Mouse (Mus musculus) testis, postnatal 14 days (tissue): Measurements from ENCODE around the gene Dcaf12.

Experiments used
- DNase-seq: peaks from one replicate; pipeline ENCODE4 v3.0.0; 2021; ENCODE audit warnings: low spot score

The Dcaf12 gene

DNA sequence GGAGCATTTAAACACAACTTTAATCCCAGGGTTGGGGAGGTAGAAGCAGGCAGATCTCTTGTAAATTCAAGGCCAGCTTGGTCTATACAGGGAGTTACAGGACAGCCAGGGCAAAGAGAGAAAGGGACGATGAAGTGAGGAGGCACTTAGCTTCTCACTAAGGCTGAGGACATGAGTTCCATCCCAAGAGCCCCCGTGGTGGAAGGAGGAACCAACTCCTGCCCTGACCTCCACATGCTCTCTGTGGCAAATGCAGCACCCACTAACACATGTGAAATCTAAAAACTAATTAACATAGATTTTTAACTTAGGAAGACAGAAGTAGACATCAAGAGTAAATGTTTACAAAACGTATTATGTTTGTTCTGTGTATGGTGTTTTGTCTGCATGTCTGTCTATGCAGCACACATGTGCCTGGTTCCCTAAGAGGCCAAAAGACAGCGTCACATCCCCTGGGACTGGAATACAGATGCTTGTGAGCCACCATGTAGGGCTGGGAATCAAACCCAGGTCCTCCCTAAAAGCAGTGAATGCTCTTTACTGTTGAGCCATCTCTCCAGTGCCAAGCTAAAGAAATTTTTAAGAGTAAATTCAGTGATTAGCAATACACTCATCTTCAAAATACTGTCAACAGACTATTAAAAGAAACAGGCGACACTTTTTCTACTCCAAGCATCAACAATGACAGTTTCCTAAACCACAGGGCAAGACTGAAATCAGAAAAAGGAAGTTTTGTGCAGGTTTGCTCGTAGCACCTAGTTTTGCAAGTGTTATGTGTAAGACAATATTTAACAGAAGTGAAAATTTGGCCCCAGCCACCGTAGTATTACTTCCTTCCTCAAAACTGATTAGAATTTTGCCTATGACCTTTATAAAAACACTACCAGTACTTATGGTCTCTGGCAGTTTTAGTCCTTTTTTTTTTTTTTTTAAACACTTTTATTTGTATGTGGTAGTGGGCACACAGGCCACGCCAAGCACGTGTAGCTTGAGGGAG, 3.8 kb downstream of the Dcaf12 start:
- no peak for DNase-seq

DNA sequence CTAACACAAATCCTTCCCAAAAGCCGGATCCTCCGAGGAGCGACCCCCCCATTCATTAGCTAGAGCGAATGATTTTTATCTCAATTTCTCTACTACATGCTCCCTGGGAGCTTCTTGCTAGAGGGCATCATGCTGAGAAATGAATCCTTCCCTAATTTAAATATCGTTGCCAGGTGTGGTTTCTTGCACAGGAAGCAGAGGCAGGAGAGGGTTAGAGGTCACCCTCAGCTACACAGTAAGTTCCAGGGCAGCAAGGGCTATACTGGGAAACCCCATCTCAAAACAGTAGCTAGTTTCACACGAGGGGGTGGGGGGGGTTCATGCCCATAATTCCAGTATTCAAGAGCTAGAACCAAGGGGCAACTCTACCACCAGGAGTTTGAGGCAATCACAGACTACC, 7.3 kb downstream of the Dcaf12 start:
- DNase-seq: no peak

DNA sequence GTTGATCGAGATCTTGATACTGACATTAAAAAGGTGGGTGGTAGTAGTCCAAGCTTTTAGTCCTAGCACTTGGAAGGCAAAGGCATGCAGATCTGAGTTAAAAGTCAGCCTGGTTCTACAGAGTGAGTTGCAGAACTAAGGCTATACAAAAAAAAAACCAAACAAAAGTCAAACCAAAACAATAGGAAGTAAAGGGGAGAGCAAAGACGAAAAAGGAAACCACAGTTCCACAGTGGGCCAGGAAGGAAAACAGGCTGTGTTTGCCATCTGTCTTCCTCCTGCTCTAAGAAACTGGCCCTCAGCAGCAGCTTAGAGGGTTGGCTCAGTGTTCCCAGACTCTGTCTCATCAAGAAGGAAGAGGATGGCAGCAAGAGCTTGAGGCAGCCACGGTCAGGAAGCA, 10.4 kb downstream of the Dcaf12 start:
- no peak for DNase-seq

DNA sequence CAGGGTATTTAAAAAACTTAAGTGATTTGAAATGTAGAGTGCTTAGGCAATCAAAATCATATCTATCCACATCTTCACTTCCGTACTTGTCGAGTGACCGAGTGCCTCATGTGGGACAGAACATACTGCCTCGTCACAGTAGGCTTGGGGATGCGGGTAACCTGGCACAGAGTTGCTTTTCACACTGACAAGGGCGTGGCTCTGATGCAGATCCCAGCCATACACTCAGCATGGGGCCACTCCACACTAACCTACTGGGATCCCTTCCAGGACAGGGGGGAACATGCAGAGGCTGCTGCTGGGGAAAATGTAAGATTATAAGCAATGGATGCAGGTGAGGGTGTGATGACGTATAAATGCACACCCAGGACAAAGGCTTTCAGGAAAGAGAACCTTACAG, 11.0 kb downstream of the Dcaf12 start:
- no peak for DNase-seq

DNA sequence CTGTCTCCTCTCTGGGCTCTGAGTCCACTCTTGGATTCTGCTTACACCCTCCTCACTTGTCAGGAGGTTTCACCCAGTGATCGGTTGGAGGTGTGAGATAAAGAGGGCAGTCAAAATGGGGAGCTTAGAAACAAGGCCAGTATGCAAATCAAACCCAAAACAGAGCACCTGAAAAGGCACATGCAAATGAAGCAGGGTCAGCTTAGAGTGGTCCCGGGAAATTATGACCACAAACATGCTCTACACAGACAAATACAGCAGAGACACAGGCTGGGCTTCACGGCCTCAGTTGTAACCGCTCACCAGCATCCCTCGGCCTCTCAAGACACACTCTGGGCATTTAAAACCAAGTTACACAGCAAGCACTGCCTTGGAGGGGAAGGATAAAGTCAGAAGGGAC, 15.7 kb downstream of the Dcaf12 start:
- DNase-seq: no peak

DNA sequence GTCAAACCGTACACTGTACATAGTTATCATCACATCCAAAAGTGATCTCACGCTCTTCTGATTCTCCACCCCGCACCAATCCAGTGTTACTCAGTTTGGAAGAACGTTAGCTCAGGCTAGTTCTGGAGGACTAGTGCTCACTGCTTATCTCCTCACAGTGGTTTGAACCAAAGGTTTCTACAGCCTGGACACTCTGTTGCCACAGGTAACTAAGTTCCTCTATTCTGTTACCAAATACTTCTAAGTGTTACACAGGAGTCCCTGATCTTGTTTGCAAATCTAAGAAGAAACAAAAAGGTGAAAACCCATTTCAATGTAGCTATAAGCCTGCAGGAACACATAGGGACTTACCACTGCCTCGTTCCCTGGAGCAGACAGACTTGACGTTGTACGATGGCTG, 18.7 kb downstream of the Dcaf12 start:
- no peak for DNase-seq

DNA sequence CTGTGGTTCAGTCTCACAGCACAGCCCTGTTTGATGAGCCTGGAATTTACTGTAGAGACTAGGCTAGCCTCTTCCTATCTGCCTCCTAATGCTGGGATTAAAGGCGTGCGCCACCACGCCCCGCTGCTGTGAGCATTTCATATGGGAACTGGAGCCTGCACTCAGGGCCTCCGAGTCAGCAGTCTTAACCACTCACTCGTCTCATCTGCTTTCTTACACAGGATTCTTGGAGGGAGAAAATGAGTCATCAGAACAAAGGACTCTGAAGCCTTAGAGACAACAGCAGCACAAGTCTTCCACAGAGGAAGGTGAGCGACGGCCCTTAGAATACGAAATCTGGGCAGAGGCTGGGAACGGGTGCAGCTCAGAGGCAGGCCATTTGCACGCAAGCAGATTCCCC, 19.2 kb downstream of the Dcaf12 start:
- DNase-seq: no peak

DNA sequence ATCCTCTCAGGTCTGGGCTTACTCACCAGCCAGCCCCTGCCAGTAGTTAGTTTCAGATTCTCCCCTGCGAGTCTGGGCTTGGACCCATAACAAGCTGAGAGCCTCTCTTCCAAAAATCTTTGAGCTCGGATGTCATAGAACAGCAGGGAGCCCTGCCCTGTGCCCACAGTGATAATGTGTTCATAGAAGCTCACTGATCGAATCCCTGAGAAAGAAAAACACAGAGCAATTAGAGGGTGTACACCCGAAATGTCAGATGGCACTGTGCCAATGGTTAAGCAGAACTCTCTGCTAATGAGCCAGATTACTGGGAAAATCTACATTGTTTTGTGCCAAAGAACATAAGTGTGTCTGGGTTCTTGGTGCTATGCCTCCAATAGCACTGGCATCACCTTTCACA, 20.8 kb downstream of the Dcaf12 start:
- no peak for DNase-seq

DNA sequence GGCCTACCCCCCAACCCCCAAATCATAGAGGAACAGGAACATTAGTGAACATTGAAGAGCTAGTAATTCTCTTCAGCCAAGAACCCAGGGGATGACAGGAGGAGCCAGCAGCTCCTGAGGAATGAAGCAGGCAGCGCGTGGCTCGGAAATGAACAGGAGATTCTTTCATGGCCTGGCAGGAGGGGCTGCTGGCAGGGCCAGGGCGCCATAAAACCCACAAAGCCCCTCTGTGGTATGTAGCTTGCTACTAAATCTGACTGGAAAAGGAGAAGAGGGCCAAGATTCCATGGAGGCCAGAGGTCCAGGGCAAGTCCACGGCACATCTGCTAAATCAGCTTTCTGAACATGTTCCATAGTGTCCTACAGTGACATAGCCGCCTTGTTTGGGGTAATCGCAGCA, 24.9 kb downstream of the Dcaf12 start:
- no peak for DNase-seq

DNA sequence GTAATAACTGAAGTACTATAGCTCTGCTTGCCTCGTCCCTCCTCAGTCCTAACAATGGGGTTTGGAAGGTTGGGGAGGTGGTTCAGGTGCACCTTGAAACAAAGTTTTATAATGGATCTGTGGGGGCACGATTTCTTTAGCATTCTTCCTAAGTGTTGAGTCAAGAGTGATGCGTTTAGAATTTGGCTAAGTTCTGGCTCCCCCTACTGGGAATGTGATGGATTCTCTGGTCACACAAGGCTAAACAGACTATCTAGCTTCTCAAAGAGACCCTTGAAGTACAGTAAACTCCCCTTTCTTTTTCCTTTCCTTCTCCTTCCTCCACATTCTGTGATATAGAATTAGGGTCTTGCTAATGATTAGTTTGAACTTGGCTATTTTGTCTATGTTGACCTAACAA, 28.3 kb downstream of the Dcaf12 start:
- no peak for DNase-seq

DNA sequence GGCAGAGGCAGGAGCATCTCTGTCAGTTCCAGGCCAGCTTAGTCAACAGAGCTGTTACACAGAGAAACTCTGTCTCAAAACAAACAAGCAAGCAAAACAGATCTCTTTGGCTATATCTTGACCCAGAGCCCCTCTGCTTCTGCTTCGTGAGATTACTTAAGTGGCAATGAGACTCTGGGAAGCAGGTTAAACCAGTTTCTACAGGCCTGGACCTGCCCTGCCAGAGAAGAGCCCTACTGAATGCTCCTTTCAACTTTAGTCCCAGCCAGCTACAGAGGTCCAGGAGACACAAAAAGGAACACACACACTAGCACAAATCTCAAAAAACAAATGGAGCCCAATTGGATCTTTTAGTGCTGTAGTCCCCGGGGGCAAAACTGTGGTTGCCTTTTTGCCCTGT, 30.6 kb downstream of the Dcaf12 start:
- no peak for DNase-seq

DNA sequence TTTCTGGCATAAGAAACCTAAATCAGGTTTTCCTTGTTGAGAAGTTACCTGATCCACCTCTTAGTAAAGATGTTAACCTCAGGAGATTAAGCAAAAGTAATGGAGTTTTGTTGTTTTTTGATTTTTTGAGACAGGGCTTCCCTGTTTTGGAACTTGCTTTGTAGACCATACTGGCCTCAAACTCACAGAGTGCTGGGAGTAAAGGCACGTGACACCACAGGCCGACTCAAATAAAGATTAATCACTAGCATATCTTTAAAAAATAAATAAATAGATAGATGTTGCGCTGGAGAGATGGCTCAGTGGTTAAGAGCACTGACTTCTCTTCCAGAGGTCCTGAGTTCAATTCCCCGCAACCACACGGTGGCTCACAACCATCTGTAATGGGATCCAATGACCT, 38.8 kb downstream of the Dcaf12 start:
- DNase-seq: no peak

DNA sequence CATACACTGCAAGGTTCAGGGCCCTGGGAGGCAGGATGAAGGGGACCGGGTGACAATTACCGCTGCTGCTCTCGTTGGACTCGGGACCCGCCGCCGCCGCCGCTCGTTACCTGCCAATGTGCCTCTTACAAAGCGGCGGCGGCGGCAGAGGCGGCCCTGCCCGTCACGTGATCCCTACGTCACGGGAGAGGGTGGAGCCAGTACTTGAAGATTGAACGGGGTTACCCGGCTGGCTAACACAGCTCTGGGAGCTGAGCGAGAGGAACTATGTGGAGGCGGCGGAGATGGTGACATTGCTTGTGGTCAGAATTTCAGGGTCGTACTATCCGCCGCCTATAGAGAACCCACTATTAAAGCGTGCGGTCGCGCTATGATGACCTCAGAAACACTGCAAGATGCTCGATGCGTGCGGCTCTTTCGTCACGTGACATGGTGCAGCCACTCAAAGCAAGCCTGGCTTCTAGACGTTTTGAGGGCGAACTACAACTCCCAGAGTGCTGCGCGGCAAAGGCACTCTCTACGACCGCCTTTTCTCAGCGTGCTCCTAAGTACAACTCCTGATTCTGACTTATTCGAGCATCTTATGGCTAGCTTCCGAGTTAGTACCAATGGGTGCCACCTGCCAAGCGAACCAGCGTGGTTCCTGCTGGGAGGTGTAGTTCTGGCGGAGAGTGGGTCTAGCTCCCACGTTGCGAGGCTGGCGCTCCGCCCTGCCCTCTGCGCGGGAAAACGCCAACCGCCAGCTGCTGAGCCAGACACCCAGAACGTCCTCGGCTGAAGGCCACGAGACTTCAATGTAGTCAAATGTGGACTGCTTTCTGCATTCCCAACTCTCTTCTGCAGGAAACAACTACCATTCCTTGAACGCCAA, 39.5 kb downstream of the Dcaf12 start, which contains the start of gene Ubap2:
Ubap2 (minus strand) TSS at position 165 of the 871 bp plus-strand sequence.
- DNase-seq: peak; percentile 98

DNA sequence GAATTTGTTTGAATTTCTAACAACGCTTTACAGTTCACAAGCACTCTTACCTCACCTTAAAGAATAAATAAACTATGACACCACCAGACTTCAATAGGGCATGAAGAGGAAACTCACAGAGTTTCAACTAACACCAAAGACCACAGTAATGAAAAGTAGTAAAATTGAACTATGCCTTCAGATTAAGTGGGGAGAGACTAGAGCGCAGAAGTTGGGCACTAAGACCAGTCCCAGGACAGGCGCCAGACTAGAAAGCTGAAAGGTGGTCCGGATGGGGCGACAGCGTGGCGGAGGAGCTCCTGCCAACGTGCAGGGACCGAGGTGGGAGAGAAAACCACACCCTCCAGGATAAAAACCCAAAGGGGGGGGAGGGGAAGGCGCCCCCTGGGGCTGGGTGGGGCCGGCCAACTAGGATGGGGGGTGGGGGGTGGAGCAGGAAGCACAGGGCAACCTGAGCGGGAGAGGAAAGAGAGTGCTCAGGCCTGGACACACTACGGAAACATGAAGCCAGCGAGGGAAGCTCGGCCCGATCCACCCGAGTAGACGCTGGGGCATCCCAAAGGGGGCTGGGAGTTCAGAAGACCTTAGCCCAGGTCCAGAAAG, 40.2 kb downstream of the Dcaf12 start:
- no peak for DNase-seq

DNA sequence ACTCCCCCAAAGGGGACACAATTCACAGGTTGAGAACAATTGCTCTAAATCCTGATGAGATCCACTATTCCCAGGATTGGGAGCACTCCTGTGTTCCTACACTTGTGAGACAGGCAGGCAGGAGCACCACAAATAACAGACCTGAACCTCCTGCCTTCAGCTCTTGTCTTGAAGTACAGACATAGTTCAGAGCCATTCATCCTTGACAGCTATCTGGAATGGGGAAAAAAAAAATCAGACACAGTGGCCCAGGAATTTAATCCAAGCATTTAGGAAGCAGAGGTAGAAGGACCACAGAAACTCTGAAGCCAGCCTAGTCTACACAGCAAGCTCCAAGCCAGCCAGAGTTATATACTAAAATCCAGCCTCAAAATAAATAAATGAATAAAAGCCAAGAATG, 46.6 kb downstream of the Dcaf12 start:
- DNase-seq: no peak

DNA sequence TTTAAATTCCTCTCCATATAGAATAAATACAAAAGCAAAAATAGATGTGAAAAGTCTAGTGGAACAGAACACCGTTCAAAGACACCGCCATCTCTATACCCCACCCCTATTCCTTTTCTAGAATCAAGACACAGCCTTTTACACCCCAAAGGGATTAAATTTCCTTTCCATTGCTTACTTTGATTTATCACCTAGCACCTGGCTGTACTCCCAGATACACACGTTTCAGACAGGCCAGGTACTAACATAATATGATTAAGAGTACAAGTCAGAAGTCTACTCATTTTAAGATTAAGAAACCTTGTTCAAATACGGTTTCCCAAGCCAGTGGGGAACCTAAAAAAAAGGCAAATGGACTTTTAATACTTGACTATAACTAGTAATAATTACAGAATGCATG, 48.3 kb downstream of the Dcaf12 start:
- no peak for DNase-seq

DNA sequence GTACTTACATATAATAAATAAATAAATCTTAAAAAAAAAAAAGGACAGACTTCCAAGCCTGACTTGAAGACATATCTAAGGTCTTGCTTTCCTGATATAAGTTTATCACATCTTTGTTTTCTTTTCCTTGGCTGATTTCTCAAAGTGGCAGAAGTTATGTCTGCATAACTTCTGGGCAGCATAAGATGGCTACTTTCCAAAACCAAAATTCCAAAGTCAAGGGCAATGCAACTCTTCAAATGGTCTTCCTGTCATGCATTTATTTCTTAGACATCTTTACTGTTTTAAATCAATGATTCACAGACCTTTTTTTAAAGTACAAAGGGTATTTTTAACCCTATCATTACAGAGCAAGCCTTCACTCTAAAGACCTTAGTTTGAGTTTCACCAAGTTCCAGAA, 54.0 kb downstream of the Dcaf12 start:
- no peak for DNase-seq

DNA sequence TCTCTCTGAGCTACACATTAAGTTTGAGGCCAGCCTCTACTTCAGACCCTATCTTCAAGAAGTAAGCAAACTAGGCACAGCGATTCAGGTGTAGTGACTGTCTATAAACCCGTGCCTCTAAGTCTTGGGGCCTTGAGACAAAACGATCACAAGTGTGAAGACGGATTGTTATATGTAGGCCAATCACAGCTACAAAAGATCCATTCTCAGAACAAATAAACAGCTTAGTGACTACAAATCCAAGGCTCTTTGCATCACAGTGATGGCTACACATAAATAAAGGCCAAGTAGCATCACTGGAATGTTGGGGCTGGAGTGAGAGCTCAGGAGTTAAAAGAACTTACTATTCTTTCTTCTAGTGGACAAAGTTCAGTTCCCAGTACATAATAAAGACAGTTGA, 55.7 kb downstream of the Dcaf12 start:
- no peak for DNase-seq

DNA sequence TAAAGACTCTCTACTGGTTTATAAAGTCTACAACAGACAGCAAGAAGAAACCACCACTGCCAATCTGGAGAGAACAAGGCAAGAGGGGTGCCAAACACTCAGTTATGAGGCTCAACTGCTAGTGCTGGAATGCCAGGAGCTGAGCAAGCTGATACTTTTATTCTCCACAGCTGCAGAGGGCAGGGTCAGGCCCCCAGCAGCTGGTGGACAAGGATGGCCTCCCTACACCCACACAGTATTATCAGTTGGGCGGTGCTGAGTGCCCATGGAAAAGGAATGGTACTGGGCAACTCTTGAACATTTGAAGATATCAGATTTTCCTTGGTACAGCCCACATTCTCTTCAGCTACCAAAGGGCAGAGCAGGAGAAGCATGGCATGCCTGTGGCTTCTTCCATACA, 56.9 kb downstream of the Dcaf12 start:
- DNase-seq: peak; percentile 61

DNA sequence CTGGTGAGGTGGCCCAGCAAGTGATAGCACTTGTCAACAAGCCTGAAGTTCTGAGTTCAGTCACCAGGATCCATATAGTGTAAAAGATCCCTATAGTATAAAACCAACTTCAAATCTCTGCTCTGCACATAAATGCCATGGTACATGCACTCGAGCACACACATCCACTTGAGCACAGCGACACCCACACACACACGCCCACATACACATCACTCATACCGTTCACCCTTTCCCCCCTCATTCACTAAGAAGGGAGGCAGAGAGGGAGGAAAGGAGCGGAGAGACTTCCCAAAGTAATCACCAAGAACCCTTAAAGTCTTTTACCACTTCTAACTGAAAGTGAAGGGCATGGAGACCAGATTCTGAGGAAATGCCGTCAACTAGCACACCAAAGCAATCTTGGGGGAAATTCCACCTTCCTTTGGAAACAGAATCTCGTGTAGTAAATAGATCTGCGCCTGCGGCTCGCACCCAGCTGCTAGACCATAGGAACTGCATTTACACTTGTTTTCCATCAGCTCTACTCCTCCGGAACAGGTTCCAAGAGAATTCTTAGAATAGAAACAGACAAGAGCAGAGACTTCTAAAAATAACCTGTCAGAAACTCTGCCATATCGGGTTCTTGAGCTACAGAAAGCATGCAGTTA, 59.0 kb downstream of the Dcaf12 start:
- DNase-seq: no peak

DNA sequence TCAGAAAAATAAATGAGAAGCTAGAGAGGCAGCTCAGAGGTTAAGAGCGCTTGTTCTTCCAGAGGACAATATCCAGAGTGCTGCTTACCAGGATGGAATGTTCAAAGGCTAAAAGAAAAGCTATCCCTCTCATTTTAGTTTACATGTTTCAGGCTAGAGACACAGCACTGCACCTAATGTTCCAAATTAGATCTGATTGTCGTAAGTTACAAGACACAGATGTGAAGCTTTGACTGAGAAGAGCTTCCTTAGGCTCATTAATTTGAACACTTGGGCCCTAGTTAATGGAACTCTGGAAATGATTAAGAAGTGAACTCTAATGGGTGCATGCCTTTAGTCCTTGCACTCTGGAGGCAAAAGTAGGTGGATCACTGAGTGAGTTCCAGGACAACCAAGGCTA, 60.9 kb downstream of the Dcaf12 start:
- no peak for DNase-seq

DNA sequence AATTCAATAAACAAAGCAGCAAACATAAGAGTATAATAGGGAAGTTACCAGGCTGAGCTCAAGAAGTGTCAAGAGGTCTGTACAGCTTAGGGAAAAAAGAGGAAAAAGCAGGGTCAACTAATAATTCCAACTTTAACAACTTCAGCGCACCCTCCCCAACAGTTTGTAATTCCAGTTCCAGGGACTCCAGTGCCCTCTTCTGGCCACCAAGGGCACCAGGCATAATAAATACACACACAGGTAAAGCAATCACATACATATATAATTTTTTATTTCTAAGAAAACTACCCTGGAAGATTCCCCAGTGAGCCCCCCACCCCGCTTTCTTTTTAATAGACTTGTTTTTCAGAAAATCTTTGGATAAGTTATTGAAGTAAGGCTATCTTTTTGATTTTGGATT, 69.3 kb downstream of the Dcaf12 start:
- DNase-seq: no peak
